Mouse (Mus musculus) liver, embryonic 11.5 days (tissue): ENCODE measurements around the gene Zfp687. TPM values are rescaled to one million over a fixed set of nuclear protein-coding genes. Genes with fewer than 3 reads are reported as not detected.
A peak's percentile ranks its signal among the peaks of the same experiment; 100 is the strongest.

Experiments used
- ATAC-seq: fragments of 200-750 bp; cut with Nextera tagmentation; replicated peaks from 2 replicates; pipeline ENCODE4 v1.8.0; 2017; ENCODE audit warnings: moderate number of reproducible peaks, mild to moderate bottlenecking, moderate TSS enrichment, moderate library complexity; ENCODE audit not compliant: low FRiP score
- DNase-seq: peaks from one replicate; pipeline ENCODE4 v3.0.0-alpha.2; 2017; ENCODE audit warnings: low spot score
- H3K27ac ChIP-seq: fragments of 300-500 bp; sonication (generic); 2 replicates; pipeline ENCODE4 v1.5.1; 2014; ENCODE audit warnings: mild to moderate bottlenecking, low read depth, low read length, control low read depth
- H3K27me3 ChIP-seq: fragments of 300-500 bp; sonication (generic); replicated peaks from 2 replicates; pipeline ENCODE4 v1.6.1; 2014; ENCODE audit warnings: low read length, mixed read lengths; ENCODE audit not compliant: control insufficient read depth, insufficient read depth
- H3K36me3 ChIP-seq: fragments of 300-500 bp; sonication (generic); 2 replicates; pipeline ENCODE4 v1.6.1; 2014; ENCODE audit warnings: mild to moderate bottlenecking, low read length, moderate library complexity, mixed read lengths; ENCODE audit not compliant: control insufficient read depth, insufficient read depth
- H3K4me1 ChIP-seq: fragments of 300-500 bp; sonication (generic); replicated peaks from 2 replicates; pipeline ENCODE4 v1.6.1; 2014; ENCODE audit warnings: low read length, mixed read lengths; ENCODE audit not compliant: control insufficient read depth, insufficient read depth
- H3K4me2 ChIP-seq: fragments of 300-500 bp; sonication (generic); 2 replicates; pipeline ENCODE4 v1.6.1; 2014; ENCODE audit warnings: mild to moderate bottlenecking, control low read depth, moderate library complexity
- H3K4me3 ChIP-seq: fragments of 300-500 bp; sonication (generic); 2 replicates; pipeline ENCODE4 v1.5.1; 2014; ENCODE audit warnings: low read depth, low read length, control low read depth
- H3K9ac ChIP-seq: fragments of 300-500 bp; sonication (generic); 2 replicates; pipeline ENCODE4 v1.6.1; 2014; ENCODE audit warnings: low read depth, low read length, control low read depth
- H3K9me3 ChIP-seq: fragments of 300-500 bp; sonication (generic); 2 replicates; pipeline ENCODE4 v1.6.1; 2016; ENCODE audit warnings: low read length, inconsistent platforms, mixed read lengths; ENCODE audit not compliant: control insufficient read depth
- WGBS: fragments of 180-500 bp; shearing (Covaris S2); extraction: QIAGEN DNeasy Blood & Tissue Kit; methylation state at CpG from one replicate; pipeline ENCODE4 v1.1.7; 2014; 5-methylcytosine and 5-hydroxymethylcytosine counted together
- polyA plus RNA-seq: library from polyadenylated mRNA; unstranded; fragments of >200 nt; fragmentation: Nextera tagmentation; extraction: Ambion mirVana; gene quantifications from 2 replicates; pipeline ENCODE4 v1.2.1, GENCODE M21; 2014

The Zfp687 gene
- polyA plus RNA-seq = 20.2 and 23.7 TPM in 2 replicates

DNA sequence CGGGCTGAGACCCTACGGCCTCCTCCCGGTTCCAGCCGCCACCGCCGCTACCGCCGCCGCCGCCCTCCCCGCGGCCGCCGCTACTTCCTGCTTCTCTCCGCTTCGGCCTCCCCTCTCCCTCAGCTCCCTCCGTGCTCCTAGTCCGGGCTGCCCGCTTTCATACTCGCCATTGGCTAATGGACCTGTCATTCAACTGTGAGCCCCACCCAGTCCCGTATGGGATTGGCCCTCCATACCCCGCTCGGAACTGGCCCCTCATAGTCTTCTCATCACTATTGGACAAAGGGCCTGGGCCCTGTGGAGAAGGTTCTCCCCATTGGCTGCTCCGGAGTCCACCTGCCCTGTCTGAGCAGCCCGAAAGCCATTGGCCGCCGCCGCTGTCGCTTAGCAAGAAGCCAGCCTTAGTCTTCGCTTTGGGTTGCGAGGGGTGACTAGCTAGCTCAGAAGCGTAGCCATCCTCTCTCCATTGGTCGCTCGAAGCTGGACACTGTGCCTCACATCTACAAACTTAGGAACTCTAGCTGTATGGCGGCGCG is at the start of gene Zfp687:
Gene Zfp687, minus strand, starts transcription at position 112 of the 536 bp plus-strand sequence.
- Histone ChIP-seq H3K4me3 (peak within 1 kb of the TSS; percentile 92), H3K27me3 (no peaks in the 10 kb centered on the region), H3K4me2 (peak within 1 kb of the TSS; percentile 97), H3K9me3 (no peaks in the 10 kb centered on the region), H3K27ac (peak within 1 kb of the TSS; percentile 97), H3K9ac (peak within 1 kb of the TSS; percentile 89), H3K4me1 (peaks cover 21% of the 10 kb centered on the region), H3K36me3 (peaks cover 17% of the 10 kb centered on the region)
- ATAC-seq (peak; percentile 97), DNase-seq (peak; percentile 98)
- WGBS = under 1% methylated on average over 37 of the region's 37 CpGs

DNA sequence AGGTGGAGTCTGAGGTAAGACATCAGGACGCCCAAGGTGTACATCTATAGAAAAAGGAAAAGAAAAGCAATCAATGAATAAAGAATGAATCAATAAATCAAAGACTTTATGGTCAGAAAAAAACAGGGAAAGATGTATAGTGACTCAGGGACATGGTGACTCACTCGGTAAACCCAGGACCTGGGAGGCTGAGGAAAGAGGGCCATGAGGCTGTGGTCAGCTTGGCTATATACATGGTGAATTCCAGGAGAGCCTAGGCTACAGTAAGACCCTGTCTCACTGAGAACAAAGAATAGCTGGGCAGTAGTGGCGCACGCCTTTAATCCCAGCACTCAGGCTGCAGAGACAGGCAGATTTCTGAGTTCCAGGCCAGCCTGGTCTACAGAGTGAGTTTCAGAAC is 48.5 kb upstream of the Zfp687 start:
- peaks cover 67% of the 10 kb centered on the region for H3K36me3 ChIP-seq
- H3K27me3 ChIP-seq = no peaks in the 10 kb centered on the region
- no peak for DNase-seq
- H3K27ac ChIP-seq = no peak overlapping the region
- H3K4me3 ChIP-seq = no peak overlapping the region
- H3K4me1 ChIP-seq = no peaks in the 10 kb centered on the region
- no peak overlapping the region for H3K4me2 ChIP-seq
- H3K9me3 ChIP-seq = no peaks in the 10 kb centered on the region
- WGBS = 93% methylated on average over 4 of the region's 4 CpGs
- ATAC-seq = no peak
- no peak overlapping the region for H3K9ac ChIP-seq

DNA sequence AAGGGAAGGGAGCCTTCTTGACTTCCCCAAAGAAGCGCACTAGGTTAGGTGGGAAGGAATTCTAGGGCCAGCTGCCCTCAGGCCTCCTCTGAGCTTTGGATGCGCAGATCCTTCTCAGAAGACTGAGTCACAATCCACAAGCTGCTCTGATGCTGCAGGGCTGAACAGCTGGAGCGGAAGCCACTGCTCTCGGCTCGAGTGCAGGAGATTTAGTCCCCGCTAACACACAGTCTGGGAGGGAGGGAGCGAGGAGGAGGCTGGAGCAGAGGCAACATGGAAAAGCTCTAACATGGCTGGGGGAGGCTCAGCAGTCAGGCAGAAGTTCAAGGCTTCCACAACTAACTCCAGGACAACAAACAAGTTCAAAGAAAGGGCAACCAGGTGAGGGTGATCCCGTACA is 42.8 kb upstream of the Zfp687 start:
- 83% methylated on average over 8 of the region's 8 CpGs for WGBS
- Histone ChIP-seq H3K9ac (no peak overlapping the region), H3K27ac (no peak overlapping the region), H3K9me3 (no peaks in the 10 kb centered on the region), H3K4me2 (no peak overlapping the region), H3K27me3 (no peaks in the 10 kb centered on the region), H3K4me3 (no peak overlapping the region), H3K4me1 (peaks cover 18% of the 10 kb centered on the region), H3K36me3 (peaks cover 26% of the 10 kb centered on the region)
- DNase-seq (no peak), ATAC-seq (no peak)

DNA sequence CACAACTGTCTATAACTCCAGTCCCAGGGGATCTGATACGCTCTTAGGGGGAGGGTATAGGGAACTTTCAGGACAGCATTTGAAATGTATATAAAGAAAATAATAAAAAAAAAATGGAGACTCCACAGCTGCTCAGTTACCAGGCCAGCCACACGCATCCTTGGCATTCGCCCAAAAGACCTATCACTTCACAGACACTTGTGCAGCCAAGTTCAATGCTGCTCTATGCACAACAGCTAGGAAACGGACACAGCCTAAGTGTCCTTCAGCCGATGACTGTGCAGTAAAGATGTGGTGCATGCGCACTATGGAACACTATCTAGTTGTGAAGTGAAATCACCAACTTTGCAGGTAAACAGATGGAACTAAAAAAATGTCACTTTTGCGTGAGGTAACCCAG is 41.0 kb upstream of the Zfp687 start:
- no peaks in the 10 kb centered on the region for H3K27me3 ChIP-seq
- no peaks in the 10 kb centered on the region for H3K9me3 ChIP-seq
- 80% methylated on average over 7 of the region's 7 CpGs for WGBS
- no peak overlapping the region for H3K9ac ChIP-seq
- no peak overlapping the region for H3K27ac ChIP-seq
- no peak overlapping the region for H3K4me3 ChIP-seq
- DNase-seq (no peak), ATAC-seq (0 out of 2 replicates have a peak, but pooled peaks have one; percentile 23)
- H3K4me1 ChIP-seq = peaks cover 19% of the 10 kb centered on the region
- no peak overlapping the region for H3K4me2 ChIP-seq
- peaks cover 15% of the 10 kb centered on the region for H3K36me3 ChIP-seq

DNA sequence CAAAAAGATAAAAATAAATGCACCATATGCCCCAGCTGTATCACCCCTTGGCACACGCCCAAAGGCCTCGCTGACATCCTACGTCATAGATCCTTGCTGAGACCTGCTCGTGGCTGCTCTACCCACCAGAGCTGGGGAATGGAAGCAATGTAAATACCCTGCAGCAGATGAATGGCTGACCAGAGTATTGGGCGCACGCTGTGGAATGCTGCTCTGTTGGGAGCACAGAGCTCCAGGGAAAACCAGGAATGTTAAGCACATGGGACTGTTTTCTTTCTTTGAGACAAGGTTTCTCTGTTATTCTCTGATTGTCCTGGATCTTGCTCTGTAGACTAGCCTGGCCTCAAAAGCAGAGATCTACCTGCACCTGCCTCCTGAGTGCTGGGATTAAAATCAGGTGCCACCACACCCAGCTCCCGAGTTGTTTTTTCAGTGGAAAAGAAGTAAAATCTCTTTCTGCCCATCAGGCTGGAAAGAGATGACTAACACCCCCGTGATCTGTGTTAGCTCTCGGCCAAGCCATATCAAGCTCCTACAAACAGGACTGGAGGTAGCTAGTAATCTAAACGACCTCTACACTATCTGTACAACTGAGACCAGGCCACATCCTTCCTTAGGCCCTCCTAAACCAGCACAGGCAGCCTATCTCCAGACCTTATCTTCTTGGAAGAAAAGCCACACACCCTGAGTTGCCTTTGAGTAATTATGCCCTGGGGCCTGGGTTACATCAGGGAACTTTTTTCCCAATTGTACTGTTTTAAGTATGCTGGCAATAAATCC is 39.4 kb upstream of the Zfp687 start:
- peaks cover 21% of the 10 kb centered on the region for H3K4me1 ChIP-seq
- ATAC-seq = peak; percentile 92
- no peak for DNase-seq
- peaks cover 6% of the 10 kb centered on the region for H3K36me3 ChIP-seq
- peak overlapping the region; percentile 13; the same call in 1 of the 2 replicates for H3K9ac ChIP-seq
- H3K4me3 ChIP-seq = no peak overlapping the region
- H3K4me2 ChIP-seq = peak overlapping the region; percentile 55
- peak overlapping the region; percentile 76 for H3K27ac ChIP-seq
- no peaks in the 10 kb centered on the region for H3K27me3 ChIP-seq
- WGBS = 21% methylated on average over 10 of the region's 10 CpGs
- no peaks in the 10 kb centered on the region for H3K9me3 ChIP-seq

DNA sequence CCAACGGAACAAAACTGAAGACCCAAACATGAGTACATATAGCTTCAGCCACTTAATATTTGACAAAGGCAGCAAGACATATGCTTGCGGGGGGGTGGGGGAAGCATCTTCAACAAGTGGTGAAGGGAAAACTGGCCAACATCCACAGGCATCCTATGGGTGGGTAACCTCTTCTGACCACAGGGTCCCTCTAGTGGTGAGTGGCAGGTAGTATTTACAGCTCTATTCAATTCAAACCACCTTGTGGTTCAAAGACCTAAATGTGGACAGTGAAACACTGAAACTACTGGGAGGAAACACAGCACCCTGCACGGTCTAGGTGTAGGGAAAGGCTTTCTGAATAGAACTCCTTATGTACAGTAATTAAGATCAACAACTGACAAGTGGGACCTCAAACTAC is 38.5 kb upstream of the Zfp687 start:
- H3K4me2 ChIP-seq = no peak overlapping the region
- H3K36me3 ChIP-seq = peaks cover 4% of the 10 kb centered on the region
- DNase-seq (no peak), ATAC-seq (no peak)
- H3K4me1 ChIP-seq = peaks cover 21% of the 10 kb centered on the region
- no peaks in the 10 kb centered on the region for H3K27me3 ChIP-seq
- H3K27ac ChIP-seq = no peak overlapping the region
- no peak overlapping the region for H3K4me3 ChIP-seq
- no peaks in the 10 kb centered on the region for H3K9me3 ChIP-seq
- H3K9ac ChIP-seq = no peak overlapping the region
- 27% methylated on average over 3 of the region's 3 CpGs for WGBS

DNA sequence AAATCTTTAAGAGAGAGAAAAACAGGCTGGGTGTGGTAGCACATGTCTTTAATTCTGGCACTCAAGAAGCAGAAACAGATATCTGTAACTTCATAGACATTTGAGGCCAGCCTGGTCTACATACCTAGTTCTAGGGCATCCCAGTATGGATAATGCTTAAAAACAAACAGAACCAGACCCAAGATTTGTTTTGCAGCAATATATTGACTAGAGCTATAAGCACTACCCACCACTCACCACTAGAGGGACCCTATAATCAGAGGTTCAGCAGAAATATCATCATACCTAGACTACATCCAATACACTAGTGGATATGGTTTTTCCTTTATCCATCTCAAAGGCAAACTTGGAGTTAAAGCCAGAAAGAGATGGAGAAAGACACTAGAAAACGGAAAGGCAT is 37.7 kb upstream of the Zfp687 start:
- DNase-seq (no peak), ATAC-seq (no peak)
- H3K4me2 ChIP-seq = no peak overlapping the region
- H3K27ac ChIP-seq = no peak overlapping the region
- no peak overlapping the region for H3K9ac ChIP-seq
- WGBS = 39% methylated on average over 1 of the region's 1 CpGs
- peaks cover 21% of the 10 kb centered on the region for H3K4me1 ChIP-seq
- no peaks in the 10 kb centered on the region for H3K9me3 ChIP-seq
- peaks cover under 1% of the 10 kb centered on the region for H3K36me3 ChIP-seq
- H3K4me3 ChIP-seq = no peak overlapping the region
- H3K27me3 ChIP-seq = no peaks in the 10 kb centered on the region

DNA sequence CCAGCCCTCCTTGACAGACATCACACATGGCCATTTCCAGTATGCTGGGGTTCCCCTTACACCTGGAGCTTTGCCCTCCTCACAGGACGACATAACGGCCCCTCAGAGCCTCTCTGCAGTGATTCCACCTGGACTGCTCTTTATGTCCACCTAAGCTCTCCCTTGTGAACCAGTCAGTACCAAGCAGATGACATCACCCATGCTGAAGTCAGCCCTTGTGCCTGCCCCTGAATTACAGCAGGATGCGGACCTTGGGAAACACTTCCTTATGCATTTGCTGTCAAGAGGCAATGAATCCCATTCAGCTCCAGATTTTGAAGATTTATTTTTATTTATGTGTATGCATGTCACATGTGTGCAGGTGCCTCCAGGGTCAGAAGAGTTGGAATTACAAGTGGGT is 32.7 kb upstream of the Zfp687 start:
- no peaks in the 10 kb centered on the region for H3K27me3 ChIP-seq

More for the DNA sequence above, 32.7 kb upstream of the Zfp687 start:
- H3K36me3 ChIP-seq = no peaks in the 10 kb centered on the region
- H3K4me2 ChIP-seq = no peak overlapping the region
- 80% methylated on average over 3 of the region's 3 CpGs for WGBS
- DNase-seq (no peak), ATAC-seq (no peak)
- no peak overlapping the region for H3K9ac ChIP-seq
- peaks cover 9% of the 10 kb centered on the region; the same call in 1 of the 2 replicates for H3K4me1 ChIP-seq
- H3K4me3 ChIP-seq = no peak overlapping the region
- H3K27ac ChIP-seq = no peak overlapping the region
- H3K9me3 ChIP-seq = no peaks in the 10 kb centered on the region
